Mouse (Mus musculus) macrophage (primary cell): ENCODE results near the gene Abhd2. TPM values are rescaled to one million over a fixed set of nuclear protein-coding genes. Genes with fewer than 3 reads are reported as not detected.

Source experiments
- H3K27ac ChIP-seq: fragments of 350-480 bp; formaldehyde crosslinking; 2 replicates; pipeline ENCODE4 v1.9.0; 2021
- H3K36me3 ChIP-seq: fragments of 350-480 bp; formaldehyde crosslinking; 2 replicates; pipeline ENCODE4 v1.9.0; 2021; ENCODE audit errors: inconsistent target
- H3K4me3 ChIP-seq: fragments of 350-480 bp; formaldehyde crosslinking; 2 replicates; pipeline ENCODE4 v1.9.0; 2021; ENCODE audit errors: inconsistent target
- H3K79me2 ChIP-seq: fragments of 350-480 bp; formaldehyde crosslinking; 2 replicates; pipeline ENCODE4 v1.9.0; 2021; ENCODE audit errors: inconsistent target
- WGBS: methylation state at CpG from one replicate; pipeline ENCODE4 v1.1.7; 2026; ENCODE audit warnings: inconsistent platforms; ENCODE audit not compliant: missing documents; 5-methylcytosine and 5-hydroxymethylcytosine counted together
- polyA plus RNA-seq: library from polyadenylated mRNA; stranded (reverse); fragments of 250-400 nt; gene quantifications from 3 replicates; pipeline ENCODE4 v1.2.4, GENCODE M21; 2018; ENCODE audit warnings: inconsistent platforms

Gene Abhd2
- polyA plus RNA-seq, 1 experiment from 2014 or later = 25.1 TPM

DNA sequence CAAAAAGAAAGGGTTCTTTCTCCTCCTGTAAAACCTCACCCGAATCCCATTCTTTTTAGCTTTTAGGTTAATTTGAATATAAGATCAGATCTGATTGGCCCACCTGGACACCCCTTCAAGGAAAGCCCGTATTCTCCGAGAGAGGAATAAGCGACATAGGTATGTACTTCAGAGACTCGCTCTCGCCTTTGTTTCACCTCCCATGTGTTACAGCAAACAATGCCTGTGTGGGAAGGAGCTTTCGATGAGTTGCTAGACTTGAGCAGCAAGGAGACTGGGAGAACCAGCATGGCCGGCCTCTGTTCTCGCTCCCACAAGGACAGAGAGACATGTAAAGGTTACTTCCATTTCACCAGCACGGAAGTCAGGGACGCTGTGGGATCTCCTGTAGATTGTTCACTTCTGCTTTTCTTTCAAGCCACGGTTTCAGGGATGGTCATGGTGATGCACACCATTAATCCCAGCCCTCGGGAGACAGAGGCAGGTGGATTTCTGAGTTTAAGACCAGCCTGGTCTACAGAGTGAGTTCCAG, 21.5 kb downstream of the Abhd2 start:
- Histone ChIP-seq H3K36me3 (peaks cover 17% of the 10 kb centered on the region; the same call in 1 of the 2 replicates), H3K4me3 (no peak overlapping the region), H3K79me2 (peaks cover 33% of the 10 kb centered on the region; the same call in 1 of the 2 replicates), H3K27ac (no peak overlapping the region)
- WGBS = 94% methylated on average over 9 of the region's 13 CpGs

DNA sequence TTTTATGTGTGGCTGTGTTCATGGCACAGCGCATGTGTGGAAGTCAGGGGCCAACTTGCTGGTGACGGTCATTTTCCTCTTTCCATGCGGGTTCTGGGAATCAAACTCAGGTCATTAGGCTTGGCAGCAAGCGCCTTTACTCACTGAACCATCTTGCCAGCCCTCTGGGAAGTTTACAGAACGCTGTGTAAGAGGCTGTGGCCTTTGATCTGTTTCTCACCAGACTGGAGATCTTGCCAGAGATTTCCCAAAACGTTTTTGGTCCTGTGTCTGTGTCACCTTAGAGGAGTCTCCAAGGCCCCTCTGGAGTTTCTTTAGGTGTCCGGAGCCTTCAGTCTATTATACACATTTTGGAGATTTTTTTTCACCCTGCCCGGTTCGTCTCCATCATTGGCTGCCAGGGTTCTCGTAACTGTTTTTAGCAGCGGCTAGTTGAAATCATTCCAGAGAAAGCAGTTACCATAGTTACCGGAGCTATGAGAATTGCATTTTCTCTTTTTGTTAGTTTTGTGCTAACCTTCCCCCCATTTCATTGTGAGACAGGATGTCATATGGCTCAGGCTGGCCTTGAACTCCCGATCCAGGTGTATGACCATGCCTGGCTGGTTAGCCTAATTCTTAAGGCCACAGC, 22.3 kb downstream of the Abhd2 start:
- H3K79me2 ChIP-seq = peaks cover 27% of the 10 kb centered on the region; the same call in 1 of the 2 replicates
- H3K27ac ChIP-seq = no peak overlapping the region
- no peak overlapping the region for H3K4me3 ChIP-seq
- WGBS = 93% methylated on average over 13 of the region's 13 CpGs
- peaks cover 17% of the 10 kb centered on the region; the same call in 1 of the 2 replicates for H3K36me3 ChIP-seq

DNA sequence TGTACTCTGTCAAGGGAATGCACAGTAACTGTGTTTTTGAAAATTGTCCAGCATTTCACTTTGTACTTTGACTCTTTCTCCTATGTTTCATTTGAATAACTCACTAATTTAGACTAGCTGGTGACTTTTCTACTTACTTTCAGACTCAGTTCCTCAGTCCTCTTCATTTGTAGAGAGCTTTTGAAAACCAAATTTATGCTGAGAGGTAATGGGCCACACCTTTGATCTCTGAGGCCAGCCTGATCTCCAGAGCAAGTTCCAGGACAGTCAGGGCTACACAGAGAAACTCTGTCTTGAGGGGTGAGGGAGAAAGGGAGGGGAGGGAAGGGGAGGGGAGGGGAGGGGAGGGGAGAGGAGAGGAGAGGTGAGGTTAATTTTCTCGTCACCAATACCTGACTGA, 25.7 kb downstream of the Abhd2 start:
- Histone ChIP-seq H3K27ac (no peak overlapping the region), H3K79me2 (peaks cover 1% of the 10 kb centered on the region; the same call in 1 of the 2 replicates), H3K4me3 (no peak overlapping the region), H3K36me3 (peaks cover 17% of the 10 kb centered on the region; the same call in 1 of the 2 replicates)
- WGBS = no CpG with 5 or more reads among the region's 1 CpGs

DNA sequence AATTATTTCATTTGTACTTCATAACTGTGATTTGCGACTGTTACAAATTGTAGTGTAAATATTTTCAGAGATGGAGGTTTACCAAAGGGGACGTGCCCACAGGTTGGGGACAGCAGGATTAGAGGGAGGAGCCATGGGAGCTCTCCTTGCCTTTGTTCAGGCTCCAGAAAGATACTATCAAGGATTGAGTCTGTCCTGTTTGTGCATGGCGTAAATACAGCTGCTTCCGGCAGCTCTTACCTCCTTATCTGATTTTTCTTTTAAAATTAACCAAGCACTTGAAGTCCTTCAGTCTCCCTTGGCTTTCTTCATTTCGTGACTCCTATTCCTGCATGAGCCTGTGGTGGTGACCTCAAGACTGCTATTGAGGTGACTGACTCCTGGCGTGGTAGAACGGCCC, 26.5 kb downstream of the Abhd2 start:
- 90% methylated on average over 7 of the region's 7 CpGs for WGBS
- Histone ChIP-seq H3K79me2 (no peaks in the 10 kb centered on the region), H3K27ac (no peak overlapping the region), H3K4me3 (no peak overlapping the region), H3K36me3 (peaks cover 17% of the 10 kb centered on the region; the same call in 1 of the 2 replicates)

DNA sequence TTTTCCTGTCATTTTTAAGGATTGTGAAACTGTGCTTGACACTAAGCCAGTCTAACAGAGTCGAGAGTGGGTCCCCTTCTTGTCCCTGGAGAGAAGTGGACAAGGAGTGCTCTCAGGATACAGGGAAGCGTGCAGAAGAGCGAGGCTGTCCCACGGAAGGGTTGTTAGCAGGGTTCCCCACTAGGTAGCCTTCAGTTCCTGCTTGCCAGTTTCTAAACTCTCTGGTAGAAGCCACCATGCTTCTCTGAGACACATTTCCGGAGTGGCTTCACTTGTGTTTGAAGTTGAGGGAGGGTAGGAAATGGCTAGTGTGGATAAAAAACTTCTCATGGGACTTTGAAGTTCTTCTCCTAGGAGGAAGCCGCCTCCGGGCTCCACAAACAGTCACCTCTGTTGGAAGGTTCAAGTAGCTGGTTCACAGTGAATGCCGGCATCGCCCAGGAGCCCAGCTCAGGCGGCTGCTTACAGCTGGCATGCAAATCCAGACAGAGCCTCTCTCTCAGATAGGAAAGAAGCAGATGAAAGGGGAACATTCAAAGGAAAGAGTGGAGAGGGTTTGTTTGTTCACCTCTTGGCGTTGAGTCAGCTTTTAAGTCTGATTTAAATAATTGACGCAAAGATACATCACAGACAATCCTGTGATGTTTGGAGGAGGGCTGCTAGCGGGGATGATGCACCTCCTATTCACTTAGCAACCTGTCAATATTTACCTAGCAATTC, 27.6 kb downstream of the Abhd2 start:
- Histone ChIP-seq H3K4me3 (no peak overlapping the region), H3K36me3 (peaks cover 17% of the 10 kb centered on the region; the same call in 1 of the 2 replicates), H3K27ac (no peak overlapping the region), H3K79me2 (no peaks in the 10 kb centered on the region)
- 59% methylated on average over 11 of the region's 13 CpGs for WGBS

DNA sequence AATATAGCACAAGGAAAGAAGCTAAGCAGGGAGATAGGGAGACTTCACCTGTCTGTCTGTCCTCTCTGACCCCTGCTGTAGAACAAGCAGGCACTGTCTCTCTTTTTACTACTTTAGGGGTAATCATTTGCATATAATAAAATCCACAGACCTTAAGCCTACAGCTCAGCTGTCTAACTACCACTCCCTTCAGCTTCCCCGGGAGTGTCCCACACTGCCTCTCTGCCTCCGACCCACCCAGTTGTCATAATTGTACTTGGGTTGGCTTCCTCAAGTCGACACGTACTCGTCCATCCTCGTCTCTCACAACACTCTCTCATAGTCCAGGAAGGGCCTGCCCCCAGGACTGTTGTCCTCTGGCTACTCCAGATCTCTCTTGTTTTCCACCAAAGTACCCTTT, 29.1 kb downstream of the Abhd2 start:
- peaks cover 10% of the 10 kb centered on the region; the same call in 1 of the 2 replicates for H3K36me3 ChIP-seq
- WGBS = 94% methylated on average over 6 of the region's 6 CpGs
- H3K79me2 ChIP-seq = no peaks in the 10 kb centered on the region
- no peak overlapping the region for H3K27ac ChIP-seq
- H3K4me3 ChIP-seq = no peak overlapping the region

DNA sequence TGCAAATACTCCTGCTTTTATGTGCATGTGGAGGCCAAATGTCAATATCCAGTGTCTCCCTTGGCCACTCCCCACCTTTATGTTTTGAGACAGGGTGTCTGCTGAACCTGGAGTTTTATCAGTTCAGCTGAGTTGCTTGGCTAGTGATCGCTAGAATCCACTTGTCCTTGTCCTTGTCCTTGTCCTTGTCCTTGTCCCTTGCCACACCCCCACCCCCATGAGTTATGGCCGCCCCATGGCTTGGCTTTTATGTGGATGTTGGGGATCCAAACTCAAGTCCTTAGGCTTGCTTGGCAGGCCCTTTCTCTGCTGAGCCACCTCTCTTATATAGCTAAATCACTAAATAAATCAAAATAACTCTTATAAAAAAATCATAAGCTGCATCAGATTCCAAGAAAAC, 29.6 kb downstream of the Abhd2 start:
- no peaks in the 10 kb centered on the region for H3K79me2 ChIP-seq
- H3K36me3 ChIP-seq = peaks cover 8% of the 10 kb centered on the region; the same call in 1 of the 2 replicates

DNA sequence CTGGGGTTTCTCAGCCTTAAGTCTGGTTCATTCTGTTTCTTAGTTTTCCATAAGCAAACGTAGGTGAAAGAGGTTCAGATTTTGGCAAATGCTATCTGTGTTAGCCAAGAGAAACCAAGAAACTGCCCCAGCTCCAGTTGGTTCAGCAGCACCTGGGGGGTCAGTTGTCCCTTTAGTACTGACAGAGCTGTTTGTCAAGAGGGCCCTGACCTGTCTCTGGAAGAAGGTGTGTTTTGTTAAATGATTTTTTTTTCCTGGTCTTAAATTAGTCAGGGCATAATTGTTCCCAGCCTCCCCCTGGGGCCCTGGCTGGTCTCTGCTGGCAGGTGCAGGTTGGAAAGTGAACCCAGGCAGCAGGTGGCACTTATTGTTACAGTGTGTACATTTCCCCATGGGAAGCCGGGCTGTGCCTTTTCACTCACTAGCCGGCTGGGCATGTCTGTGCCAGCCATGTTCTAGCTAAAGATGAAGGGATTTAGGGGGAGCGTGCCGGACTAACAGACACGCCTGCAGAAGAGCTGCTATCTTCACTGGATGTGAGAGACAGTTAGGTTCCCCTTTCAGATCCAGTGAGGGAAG, 30.3 kb downstream of the Abhd2 start:
- no peak overlapping the region for H3K27ac ChIP-seq
- 92% methylated on average over 6 of the region's 6 CpGs for WGBS
- 0 out of 2 replicates have a peak, but pooled peaks cover under 1% of the 10 kb centered on the region for H3K36me3 ChIP-seq

More for the DNA sequence above, 29.6 kb downstream of the Abhd2 start:
- WGBS = 95% methylated on average over 2 of the region's 2 CpGs
- no peak overlapping the region for H3K27ac ChIP-seq
- H3K4me3 ChIP-seq = no peak overlapping the region

DNA sequence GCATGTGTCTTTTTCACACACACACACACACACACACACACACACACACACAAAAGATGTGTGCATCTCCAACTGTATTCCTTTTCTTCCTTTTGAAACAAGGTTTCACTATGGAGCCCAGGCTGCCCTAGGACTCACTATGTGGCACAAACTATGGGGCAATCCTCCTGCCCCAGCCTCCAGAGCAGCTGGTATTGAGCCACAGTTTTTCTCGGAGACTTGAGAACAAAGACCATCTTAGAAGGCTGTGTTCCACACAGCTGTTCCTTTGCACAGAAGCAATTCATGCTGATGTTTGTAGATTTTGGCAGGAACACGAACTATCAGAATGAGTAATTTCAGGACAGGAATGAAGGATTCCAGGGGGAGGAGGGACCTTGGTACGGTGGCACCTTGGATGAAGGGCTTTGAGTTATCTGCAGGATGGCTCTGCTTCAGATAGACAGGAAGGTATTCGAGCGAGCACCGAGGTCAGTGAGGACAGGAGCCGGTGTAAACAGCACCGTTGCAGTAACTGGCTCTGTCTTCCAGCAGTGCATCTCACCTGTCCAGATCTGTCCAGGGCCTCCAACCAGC, 35.5 kb downstream of the Abhd2 start:
- no peak overlapping the region for H3K27ac ChIP-seq
- 83% methylated on average over 8 of the region's 8 CpGs for WGBS
- H3K36me3 ChIP-seq = no peaks in the 10 kb centered on the region
- H3K4me3 ChIP-seq = no peak overlapping the region
- H3K79me2 ChIP-seq = peaks cover 4% of the 10 kb centered on the region; the same call in 1 of the 2 replicates

More for the DNA sequence above, 30.3 kb downstream of the Abhd2 start:
- no peak overlapping the region for H3K4me3 ChIP-seq
- H3K79me2 ChIP-seq = no peaks in the 10 kb centered on the region

DNA sequence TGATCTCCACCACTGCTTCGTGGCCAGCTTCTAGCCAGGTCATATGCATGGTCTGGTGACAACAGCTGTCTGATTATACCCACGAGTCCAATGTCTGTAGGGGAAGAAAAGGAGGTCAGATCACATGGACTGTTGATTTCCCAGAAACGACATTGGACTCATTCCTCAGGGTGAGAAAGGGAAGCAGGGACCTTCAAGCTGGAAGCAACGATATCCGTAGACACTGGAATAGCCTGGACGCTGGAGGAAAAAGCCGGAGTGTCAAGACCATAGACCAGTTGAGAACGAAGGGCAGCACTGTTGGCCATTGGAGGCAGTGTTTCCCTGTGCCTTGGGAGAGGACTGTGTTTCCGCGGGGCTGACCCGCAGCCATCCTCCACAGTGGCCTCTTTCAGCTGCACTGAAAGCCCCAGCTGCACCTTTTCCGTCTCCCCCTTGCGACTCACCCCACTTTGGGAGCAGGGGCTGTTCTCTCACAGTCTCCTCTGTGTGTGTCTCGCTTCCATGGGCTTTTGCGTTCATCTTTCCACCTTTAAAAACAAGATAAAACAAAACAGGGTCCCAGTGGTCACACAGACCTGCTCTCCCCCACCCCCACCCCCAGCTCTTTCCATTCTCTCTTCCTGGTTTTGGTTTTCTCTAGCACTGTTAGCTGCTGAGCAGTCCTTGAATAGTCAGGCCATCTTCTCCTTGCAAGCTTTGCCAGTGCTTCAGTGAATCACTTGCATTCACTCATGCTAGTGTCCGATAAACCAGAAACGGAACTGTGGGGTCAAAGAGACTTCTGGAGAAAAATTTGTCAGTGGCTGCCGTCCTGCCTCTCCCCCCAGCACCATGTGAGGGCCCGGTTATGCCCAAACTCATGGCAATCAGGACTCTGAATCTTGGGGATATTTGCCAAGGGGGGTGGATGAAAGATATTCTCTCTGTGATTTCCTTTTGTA, 36.5 kb downstream of the Abhd2 start:
- no peak overlapping the region for H3K27ac ChIP-seq
- H3K4me3 ChIP-seq = no peak overlapping the region
- H3K79me2 ChIP-seq = peaks cover 4% of the 10 kb centered on the region; the same call in 1 of the 2 replicates
- no peaks in the 10 kb centered on the region for H3K36me3 ChIP-seq
- WGBS = 83% methylated on average over 19 of the region's 19 CpGs

DNA sequence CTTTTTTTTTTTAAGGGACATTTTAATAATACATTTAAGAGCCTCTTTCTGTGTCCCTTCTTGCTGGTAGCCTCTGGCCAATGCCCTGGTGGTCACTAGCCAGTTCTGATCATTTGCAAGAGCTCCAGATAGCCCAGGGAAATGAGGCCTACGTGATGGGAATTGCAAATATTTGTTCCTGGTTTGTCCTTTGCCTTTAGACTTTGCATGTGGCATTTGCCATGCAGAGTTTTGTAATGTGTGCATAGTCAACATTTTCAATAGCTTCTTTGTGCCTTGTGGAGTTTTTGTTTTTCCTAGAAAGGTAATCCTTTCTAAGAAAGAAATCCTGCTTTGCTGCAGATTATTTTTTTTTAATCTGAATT, 37.2 kb downstream of the Abhd2 start:
- Histone ChIP-seq H3K79me2 (peaks cover 4% of the 10 kb centered on the region; the same call in 1 of the 2 replicates), H3K36me3 (no peaks in the 10 kb centered on the region), H3K4me3 (no peak overlapping the region), H3K27ac (no peak overlapping the region)
- 100% methylated on average over 1 of the region's 1 CpGs for WGBS

DNA sequence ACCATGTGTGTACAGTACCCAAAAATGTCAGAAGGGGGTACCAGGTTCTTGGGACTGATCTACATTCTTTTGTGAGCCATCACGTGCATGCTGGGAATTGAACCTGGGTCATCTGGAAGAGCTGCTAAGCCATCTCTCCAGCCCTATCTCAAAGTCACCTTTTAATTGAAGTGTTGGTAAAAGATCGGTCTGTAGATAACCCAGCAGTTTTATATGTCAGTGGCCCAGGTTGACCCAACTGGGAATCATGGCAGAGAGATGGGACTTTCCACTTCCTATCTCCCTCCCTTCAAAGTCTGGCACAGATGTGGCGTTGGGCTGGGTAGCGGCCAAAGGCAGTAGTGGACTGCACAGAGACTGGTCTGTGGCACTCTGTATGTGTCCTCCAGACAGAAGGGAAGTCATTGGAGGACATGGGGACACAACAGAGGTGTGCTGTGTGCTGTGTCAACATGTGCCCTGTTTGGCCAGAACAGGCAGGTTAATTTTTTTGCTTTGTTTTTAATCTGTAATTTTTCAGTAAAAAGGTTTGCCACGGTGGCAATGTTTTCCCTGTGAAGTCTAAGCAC, 38.5 kb downstream of the Abhd2 start:
- Histone ChIP-seq H3K36me3 (no peaks in the 10 kb centered on the region), H3K4me3 (no peak overlapping the region), H3K27ac (no peak overlapping the region), H3K79me2 (peaks cover 4% of the 10 kb centered on the region; the same call in 1 of the 2 replicates)
- WGBS = 99% methylated on average over 5 of the region's 5 CpGs

DNA sequence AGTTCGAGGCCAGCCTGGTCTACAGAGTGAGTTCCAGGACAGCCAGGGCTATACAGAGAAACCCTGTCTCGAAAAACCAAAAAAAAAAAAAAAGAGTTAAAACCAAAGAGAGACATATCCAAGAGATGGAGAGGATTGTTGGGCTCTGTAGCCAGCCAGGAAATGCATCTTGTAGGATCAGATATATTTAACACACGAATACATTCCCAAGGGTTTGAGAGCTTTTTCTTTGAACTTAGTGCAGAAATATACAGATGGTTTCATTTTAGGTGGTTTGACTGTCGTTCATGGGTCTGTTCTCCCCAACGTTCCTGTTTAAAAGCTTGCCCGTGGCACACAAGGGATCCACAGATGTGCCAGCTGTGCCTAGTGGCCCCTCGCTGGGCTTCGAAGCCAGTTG, 39.2 kb downstream of the Abhd2 start:
- 58% methylated on average over 7 of the region's 8 CpGs for WGBS
- peaks cover 4% of the 10 kb centered on the region; the same call in 1 of the 2 replicates for H3K79me2 ChIP-seq
- no peak overlapping the region for H3K27ac ChIP-seq

More for the DNA sequence above, 39.2 kb downstream of the Abhd2 start:
- no peak overlapping the region for H3K4me3 ChIP-seq
- H3K36me3 ChIP-seq = no peaks in the 10 kb centered on the region
